Mouse (Mus musculus) embryo, embryonic 11 days (tissue): ENCODE measurements at regions not wholly inside any gene's neighbourhood (a gene's known extent, or its start where the extent isn't known, plus 50 kb on each side); places are given as distances from the start of the nearest gene placed in this dataset.
"Not testable (repeated sequence)": the region's sequence is repeated elsewhere in the genome, so short reads cannot be mapped to it uniquely, and the experiment has no call there.

Experiments
- DNase-seq: peaks from one replicate; pipeline ENCODE4 v3.0.0-alpha.2; 2015

DNA sequence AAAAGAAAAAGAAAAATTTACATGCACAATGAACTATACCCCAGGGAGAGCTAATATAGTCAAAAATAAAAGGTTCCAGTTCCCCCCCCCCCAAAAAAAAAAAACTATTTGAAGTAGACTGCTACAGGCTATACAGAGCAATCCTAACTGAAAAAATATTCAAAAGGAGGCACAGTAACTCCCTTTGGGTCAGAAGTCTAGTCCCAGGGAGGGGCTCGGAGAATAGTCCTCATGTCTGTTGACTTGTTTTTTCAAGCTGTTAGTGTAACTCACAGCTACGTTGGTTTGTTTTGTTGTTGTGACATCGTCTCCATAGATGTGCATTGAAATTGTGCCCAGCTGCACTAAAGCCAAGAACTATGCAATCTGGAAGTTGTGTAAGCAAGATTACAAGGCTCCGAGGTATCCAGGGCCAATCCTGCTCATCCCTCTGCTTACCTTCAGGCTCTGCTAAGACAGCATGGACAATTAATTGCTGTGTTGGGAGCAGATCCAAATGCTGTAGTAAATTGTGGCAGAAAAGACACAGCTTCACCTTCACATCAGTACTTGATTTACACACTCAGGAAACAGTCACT lies 137.2 kb upstream of the Pnpt1 start:
- DNase-seq: no peak

DNA sequence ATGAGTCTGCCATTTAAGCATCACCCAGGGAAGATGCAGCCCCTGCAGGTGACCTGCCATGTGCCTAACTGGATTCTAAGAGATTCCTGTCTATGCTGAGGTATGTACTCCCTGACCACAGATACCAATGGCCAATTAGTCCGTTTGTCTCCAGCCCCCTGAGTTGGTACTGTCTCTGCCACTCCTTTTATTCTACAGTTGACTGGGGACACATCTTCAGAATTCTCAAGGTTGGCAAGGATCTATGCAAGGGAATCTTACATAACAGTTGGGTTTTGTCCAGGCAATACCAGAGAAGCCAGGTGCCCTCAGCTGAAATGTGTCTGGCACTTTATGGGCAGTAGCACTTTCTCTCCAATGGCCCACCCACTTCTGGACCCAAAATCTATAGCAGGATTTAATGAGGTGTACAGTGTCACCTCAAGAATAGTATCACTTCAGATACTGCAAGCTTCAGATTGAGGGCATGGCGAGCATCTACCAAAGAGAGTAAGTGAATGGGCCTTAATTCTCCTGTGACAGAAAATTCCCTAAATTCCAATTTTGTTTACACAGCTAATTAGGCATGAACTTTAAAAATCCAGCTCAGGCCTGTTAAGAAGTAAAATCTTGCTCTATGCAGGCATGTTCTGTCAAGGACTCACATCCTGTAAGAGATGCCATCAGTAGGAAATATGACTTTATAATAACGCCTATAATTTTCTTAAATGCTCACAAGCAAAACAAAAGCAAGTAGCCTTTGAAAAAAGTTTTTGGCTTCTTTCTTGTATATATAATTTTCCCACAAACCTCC lies 132.0 kb upstream of the Pnpt1 start:
- DNase-seq: peak; percentile 12

DNA sequence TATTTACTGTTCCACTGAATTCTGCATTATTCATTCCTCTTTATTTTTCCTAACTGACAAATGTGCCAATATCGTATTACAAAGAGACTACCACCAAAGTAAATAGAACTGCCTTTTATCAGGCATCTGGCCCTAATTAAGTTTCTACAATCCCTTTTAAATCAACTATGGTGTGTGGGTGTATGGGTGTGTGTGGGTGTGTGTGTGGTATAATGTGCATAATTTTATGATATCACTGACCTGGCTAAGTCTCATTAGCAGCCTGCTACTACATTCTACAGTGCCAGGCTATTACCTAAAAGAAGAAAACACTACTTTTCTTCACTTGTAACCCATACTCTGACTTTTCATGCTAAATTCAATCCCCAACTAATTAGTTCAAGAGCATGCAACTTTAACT lies 131.3 kb upstream of the Pnpt1 start:
- peak; percentile 8 for DNase-seq

DNA sequence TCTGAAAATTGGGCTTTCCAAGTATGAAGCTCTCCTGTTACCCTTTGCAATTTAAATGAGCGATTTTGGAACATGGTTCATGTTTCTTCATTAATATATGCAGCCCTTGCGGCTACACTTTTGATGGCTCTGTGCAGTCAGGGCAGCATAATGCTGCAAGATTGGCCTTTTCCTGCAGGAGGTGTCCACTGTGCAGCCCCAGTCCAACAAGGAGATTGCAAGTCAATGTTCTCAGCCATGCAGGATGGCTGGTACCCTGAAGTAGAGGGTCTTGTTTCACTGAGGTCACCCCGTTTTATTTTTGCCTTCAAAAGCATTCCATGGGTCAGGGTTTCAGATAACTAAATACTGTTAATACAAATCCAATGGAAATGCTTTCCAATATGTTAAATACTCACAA lies 130.9 kb upstream of the Pnpt1 start:
- DNase-seq: peak; percentile 8

DNA sequence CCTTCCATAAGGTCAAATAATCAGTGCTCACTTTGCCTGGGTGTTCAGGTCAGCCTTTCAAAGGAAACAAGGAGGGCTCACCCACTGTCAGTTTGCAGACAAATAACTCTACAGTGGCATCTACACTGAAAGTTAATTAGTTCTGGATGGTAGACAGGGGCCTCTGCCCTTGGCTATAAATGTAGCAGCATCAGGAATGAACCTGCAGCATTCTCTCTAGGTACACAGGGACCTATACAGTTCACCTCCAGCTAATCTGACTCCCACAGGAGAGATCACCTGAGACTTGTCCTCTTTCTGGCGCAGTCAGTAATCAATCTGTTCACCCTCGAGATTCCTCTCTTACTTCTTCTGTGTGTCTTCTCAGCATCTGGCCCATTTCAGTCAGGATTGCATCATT lies 130.3 kb upstream of the Pnpt1 start:
- DNase-seq: no peak

DNA sequence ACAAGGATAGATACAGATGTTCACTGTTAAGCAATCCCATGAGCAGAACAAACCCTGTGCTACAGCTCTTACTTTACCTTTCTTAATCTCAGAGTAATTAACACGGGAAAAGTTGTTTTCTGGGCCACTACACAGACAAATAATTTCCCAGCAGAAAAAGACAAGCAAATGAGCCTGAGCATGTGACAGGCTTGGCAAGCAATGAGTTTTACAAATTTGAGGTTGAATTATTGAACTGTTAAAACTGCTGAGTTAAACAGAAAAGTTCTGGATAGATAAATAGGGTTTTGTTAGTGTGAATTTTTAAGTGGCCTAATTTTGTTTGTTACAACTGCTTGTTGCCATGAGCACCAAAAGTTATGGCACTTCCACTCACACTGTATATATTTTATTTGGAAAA lies 113.1 kb upstream of the Pnpt1 start:
- DNase-seq: no peak

DNA sequence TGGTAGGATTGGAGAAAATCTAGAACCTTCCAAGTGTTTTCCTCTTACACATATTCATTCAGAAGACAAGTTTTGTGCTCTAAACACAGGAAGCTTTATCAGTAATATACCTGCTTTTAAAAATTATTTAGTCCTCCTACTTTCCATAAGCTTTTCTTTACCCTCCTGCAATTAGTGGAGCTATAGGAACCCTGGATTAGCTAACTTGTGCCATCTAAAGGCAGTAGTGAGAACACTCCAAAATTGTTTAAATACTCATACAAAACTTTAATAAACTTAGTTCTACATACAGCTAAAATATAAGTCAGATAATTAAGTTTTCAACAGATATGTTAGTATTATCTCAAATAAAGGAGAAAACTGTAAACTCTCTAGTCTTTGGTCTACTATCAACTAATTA lies 89.7 kb upstream of the Pnpt1 start:
- DNase-seq: peak; percentile 16

DNA sequence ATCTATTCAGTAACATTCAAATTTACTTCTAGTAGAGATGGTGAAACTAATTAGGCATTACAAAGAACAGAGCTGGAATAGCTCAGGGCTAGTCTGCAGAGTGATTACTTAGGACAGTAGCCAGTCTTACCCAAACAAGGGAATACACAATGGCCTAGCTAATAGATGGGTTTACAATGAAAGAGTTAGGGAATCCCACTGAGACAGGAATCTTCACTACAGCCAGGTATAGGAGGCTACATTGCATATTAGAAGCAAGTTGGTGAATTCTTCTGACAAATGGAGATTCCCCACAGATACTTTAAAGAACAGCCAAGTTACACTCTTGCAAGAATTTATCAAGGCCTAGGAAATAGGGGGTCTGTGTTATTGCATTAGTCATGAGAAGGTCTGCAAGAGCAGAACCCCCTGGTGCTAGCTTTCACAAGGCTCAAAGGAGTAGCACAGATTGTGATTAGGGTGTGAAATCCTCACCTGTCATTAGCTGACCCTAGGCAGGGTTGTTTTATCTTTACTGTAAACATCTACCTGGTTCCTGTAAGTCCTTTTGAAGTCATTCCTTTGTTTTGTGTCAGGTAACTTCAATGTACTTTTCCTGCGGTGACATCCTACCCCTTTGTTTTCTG lies 82.4 kb upstream of the Pnpt1 start:
- not testable (repeated sequence) for DNase-seq

DNA sequence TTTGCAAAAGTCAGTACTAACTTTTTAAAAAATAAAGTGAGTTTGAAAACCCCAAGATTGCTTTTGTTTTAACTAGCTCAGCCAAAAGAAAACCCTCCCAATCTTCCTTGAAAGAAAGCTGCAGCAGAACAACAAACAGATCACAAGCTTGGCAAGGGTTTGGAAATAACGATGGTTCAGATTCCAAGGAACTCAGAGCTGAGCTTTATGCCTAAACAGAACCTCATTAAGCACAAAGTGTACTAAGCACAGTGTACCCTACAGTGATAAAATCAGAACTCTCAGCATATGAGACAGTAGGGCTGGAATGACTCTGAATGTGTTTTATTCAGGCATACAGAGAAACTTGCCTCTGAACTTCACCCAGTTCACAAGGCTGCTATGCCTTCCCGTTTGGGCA lies 77.9 kb upstream of the Pnpt1 start:
- no peak for DNase-seq

DNA sequence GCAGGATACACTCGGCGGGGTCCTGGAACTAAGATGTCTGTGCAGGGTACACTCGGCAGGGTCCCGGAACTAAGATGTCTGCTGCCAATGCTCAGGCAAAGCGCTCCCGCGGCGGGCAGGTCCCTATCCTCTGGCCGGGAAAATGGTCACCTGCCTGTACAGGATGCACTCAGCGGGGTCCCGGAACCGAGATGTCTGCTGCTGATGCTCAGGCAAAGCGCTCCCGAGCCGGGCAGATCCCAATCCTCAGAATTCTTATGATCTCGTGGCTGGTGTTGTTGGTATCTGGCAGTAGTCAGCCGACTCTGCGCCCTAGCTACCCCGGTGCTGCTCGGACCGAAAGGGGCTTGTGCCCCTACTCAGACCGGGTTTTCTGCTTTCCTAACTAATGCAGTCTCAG lies 61.0 kb upstream of the Pnpt1 start:
- DNase-seq: not testable (repeated sequence)

DNA sequence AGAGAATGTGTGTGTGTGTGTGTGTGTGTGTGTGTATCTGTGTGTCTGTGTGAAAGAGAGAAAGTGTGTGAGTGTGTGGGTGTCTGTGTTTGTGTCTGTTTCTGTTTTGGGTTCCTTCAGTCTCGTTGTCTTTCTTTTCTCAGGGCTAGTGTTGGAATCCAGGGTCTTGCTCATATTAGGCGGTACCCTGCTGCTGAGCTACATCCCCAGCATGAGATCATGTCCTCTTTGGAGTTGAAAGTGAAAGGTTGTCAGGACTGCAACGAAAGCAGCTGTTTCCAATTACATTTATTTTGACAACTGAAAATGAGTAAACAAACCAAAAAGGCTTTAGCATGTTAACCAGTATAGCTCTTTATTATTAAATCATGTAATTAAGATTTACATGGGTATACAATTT lies 58.3 kb upstream of the Pnpt1 start:
- DNase-seq: peak; percentile 21
